8 mouse cellular contexts compared by ENCODE assay signal in genomic region chr2:166592034-166592912, GRCm38 (mm10).
A peak's percentile ranks its signal among the peaks of the same experiment; 100 is the strongest.
DNase-seq lines count a peak whose midpoint lies in the region; ATAC-seq lines count a peak whose summit lies in the region.

No protein-coding gene starts in this region.

- ATAC-seq in neutrophil, adult 5-6 weeks (ENCODE audit: extremely low read depth, insufficient number of reproducible peaks, low FRiP score, poor library complexity, severe bottlenecking): peak; percentile 53; the same call in 1 of the 2 replicates

- peaks cover 66% of the 10 kb centered on the region for H3K36me3 ChIP-seq in embryonic facial prominence, embryonic 10.5 days (replicated peaks)
- peaks cover 15% of the 10 kb centered on the region; the same call in 1 of the 2 replicates for H3K36me3 ChIP-seq in heart, embryonic 10.5 days

- H3K27ac ChIP-seq in embryonic facial prominence, embryonic 10.5 days (replicated peaks): no peak overlapping the region
- H3K27ac ChIP-seq in heart, embryonic 10.5 days: no peak overlapping the region

- H3K4me1 ChIP-seq in embryonic facial prominence, embryonic 10.5 days: peaks cover 14% of the 10 kb centered on the region; the same call in 1 of the 2 replicates
- H3K4me1 ChIP-seq in heart, embryonic 10.5 days: no peaks in the 10 kb centered on the region; the same call in 1 of the 2 replicates

- H3K4me3 ChIP-seq in embryonic facial prominence, embryonic 10.5 days: no peak overlapping the region
- H3K4me3 ChIP-seq in heart, embryonic 10.5 days: no peak overlapping the region

- 44% methylated on average over 21 of the region's 21 CpGs for WGBS in embryonic facial prominence, embryonic 10.5 days
- whole genome bisulfite sequencing in heart, embryonic 10.5 days: 47% methylated on average over 21 of the region's 21 CpGs

- H3K9me3 ChIP-seq in embryonic facial prominence, embryonic 10.5 days: no peaks in the 10 kb centered on the region
- H3K9me3 ChIP-seq in heart, embryonic 10.5 days: no peaks in the 10 kb centered on the region

- DNase-seq in B cell, adult 2 months: peak; percentile 82 to 83
- DNase-seq in adrenal gland, postnatal 14 days: peak; percentile 89
- DNase-seq in embryonic facial prominence, embryonic 10.5 days (ENCODE audit: low spot score): peak; percentile 84
- DNase-seq in heart, embryonic 10.5 days (ENCODE audit: low spot score): peak; percentile 86
- DNase-seq in kidney, postnatal 25 days: peak; percentile 70 to 75
- peak; percentile 63 to 66 for DNase-seq in lung, adult 18-20 months
- DNase-seq in testis, postnatal 14 days (ENCODE audit: low spot score): peak; percentile 57

- H3K27me3 ChIP-seq in embryonic facial prominence, embryonic 10.5 days (replicated peaks; ENCODE audit: low read depth, poor library complexity, severe bottlenecking): no peaks in the 10 kb centered on the region
- no peaks in the 10 kb centered on the region for H3K27me3 ChIP-seq in heart, embryonic 10.5 days (ENCODE audit: insufficient read depth, poor library complexity, severe bottlenecking)
